In genomic region chr11:101756616-101757015, GRCm38 (mm10) we compare ENCODE assay signal across 13 mouse cellular contexts. TPM values are rescaled to one million over a fixed set of nuclear protein-coding genes. Genes with fewer than 3 reads are reported as not detected.
DNase-seq lines count a peak whose midpoint lies in the region; ATAC-seq and TF ChIP-seq lines count a peak whose summit lies in the region.
"Had no signal": no experiment of that assay in that cellular context is flagged by ENCODE, and none has a peak within 500 bp of the region (broad histone marks: within the 10 kb centered on the region; RNA-seq: fewer than 3 reads in every experiment).

No protein-coding gene starts in this region.

- DNase-seq in cerebellum, adult 18-20 months = peak; percentile 15 to 32
- DNase-seq in cerebellum, postnatal 14 days = no peak
- peak in 1 of 2 experiments; percentile 31 for DNase-seq in layer of hippocampus, adult 2 months (ENCODE audit: low spot score in 2 of 2)
- no peak for DNase-seq in layer of hippocampus, postnatal 25 days (ENCODE audit: extremely low spot score in 1 of 2, low spot score in 1 of 2)
- peak; percentile 61 for DNase-seq in adrenal gland, postnatal 14 days
- peak; percentile 28 for DNase-seq in lung, postnatal 36 days
- DNase-seq in hindbrain, embryonic 11.5 days (ENCODE audit: low spot score) = no peak
- DNase-seq in cerebellum, adult 8-10 months = no peak
- DNase-seq: kidney, adult 8-10 months; liver had no signal

- no peaks in the 10 kb centered on the region for H3K27me3 ChIP-seq in hindbrain, embryonic 11.5 days (ENCODE audit: control insufficient read depth, insufficient read depth, low read length)
- H3K27me3 ChIP-seq: forebrain, embryonic 13.5 days had no signal

- no peak for TF ChIP-seq CTCF in layer of hippocampus, adult 2 months (conservative IDR thresholded peaks at IDR 0.05)

- H3K36me3 ChIP-seq in hindbrain, embryonic 11.5 days (ENCODE audit: control insufficient read depth, insufficient read depth, low read length) = peaks cover 9% of the 10 kb centered on the region

- H3K4me3 ChIP-seq in layer of hippocampus, adult 2 months = no peak overlapping the region
- H3K4me3 ChIP-seq in hindbrain, embryonic 11.5 days (ENCODE audit: low read depth, low read length) = no peak overlapping the region
- H3K4me3 ChIP-seq: forebrain, embryonic 13.5 days had no signal

- 98% methylated on average over 8 of the region's 8 CpGs for WGBS in hindbrain, embryonic 11.5 days

- H3K27ac ChIP-seq in layer of hippocampus, adult 2 months = peak overlapping the region; percentile 21; the same call in 1 of the 2 replicates
- H3K27ac ChIP-seq in hindbrain, embryonic 11.5 days (ENCODE audit: low read depth, low read length) = no peak overlapping the region
- H3K27ac ChIP-seq: forebrain, embryonic 13.5 days had no signal

- no peaks in the 10 kb centered on the region for H3K9me3 ChIP-seq in hindbrain, embryonic 11.5 days (ENCODE audit: control insufficient read depth, low read length)
- H3K9me3 ChIP-seq: forebrain, embryonic 13.5 days had no signal

- ATAC-seq in hindbrain, embryonic 11.5 days (ENCODE audit: low FRiP score) = no peak
- ATAC-seq: forebrain, embryonic 13.5 days had no signal

- H3K4me1 ChIP-seq in hindbrain, embryonic 11.5 days (replicated peaks; ENCODE audit: control insufficient read depth, insufficient read depth, low read length) = no peaks in the 10 kb centered on the region
- H3K4me1 ChIP-seq: forebrain, embryonic 13.5 days had no signal

- no peak overlapping the region for H3K4me2 ChIP-seq in hindbrain, embryonic 11.5 days (replicated peaks; ENCODE audit: low read depth, low read length)
- H3K4me2 ChIP-seq: forebrain, embryonic 13.5 days had no signal

- H3K9ac ChIP-seq in hindbrain, embryonic 11.5 days (ENCODE audit: low read depth, low read length) = no peak overlapping the region
- H3K9ac ChIP-seq: forebrain, embryonic 13.5 days had no signal

RNA-seq across cellular contexts. Expression of gene Dhx8, which starts 23.9 kb away (rescaled TPM):
- 10 to 100 TPM; 33.2 to 38.4 TPM for total RNA-seq in layer of hippocampus, adult 2 months (2021)
- total RNA-seq in layer of hippocampus, postnatal 25 days (2021) = 10 to 100 TPM; 34.3 to 37.2 TPM
- 24.6 and 27.8 TPM in 2 replicates for total RNA-seq in adrenal gland, postnatal 14 days (2021)
- 37.0 and 39.9 TPM in 2 replicates for polyA plus RNA-seq in hindbrain, embryonic 11.5 days (2014; fragmentation: Nextera tagmentation; extraction: Ambion mirVana)

RNA-seq across cellular contexts. Expression of gene Etv4, which starts 28.6 kb away (rescaled TPM):
- total RNA-seq in layer of hippocampus, adult 2 months (2021) = 10 to 100 TPM; 10.1 to 10.7 TPM
- 10 to 100 TPM; 14.9 to 18.3 TPM for total RNA-seq in layer of hippocampus, postnatal 25 days (2021)
- total RNA-seq in adrenal gland, postnatal 14 days (2021) = 3.0 and 3.6 TPM in 2 replicates
- polyA plus RNA-seq in hindbrain, embryonic 11.5 days (2014; fragmentation: Nextera tagmentation; extraction: Ambion mirVana) = 4.6 and 5.7 TPM in 2 replicates
- total RNA-seq: hematopoietic stem cell, adult 5-6 weeks; megakaryocyte-erythroid progenitor cell, adult 5-6 weeks had no signal

Comparison
In these comparisons a context has a peak if more than half of its experiments do, and no peak if none do; other contexts are left out.
1. DNase-seq: peak in cerebellum, adult 18-20 months (2 of 2), adrenal gland, postnatal 14 days (single experiment) and lung, postnatal 36 days (single experiment); none in cerebellum, postnatal 14 days (0 of 2), layer of hippocampus, postnatal 25 days (0 of 2), hindbrain, embryonic 11.5 days (single experiment) and cerebellum, adult 8-10 months (single experiment).